Mouse (Mus musculus): ENCODE results near the gene Scamp5. TPM values are rescaled to one million over a fixed set of nuclear protein-coding genes. Genes with fewer than 3 reads are reported as not detected.

The Scamp5 gene
- polyA plus RNA-seq (2016; fragmentation: Nextera tagmentation; extraction: Ambion mirVana) = 9.3 and 9.6 TPM in 2 replicates

- Histone ChIP-seq H3K9me3 (no peaks in the 10 kb centered on the region), H3K27ac (replicated peaks) (peak within 1 kb of the TSS; percentile 77), H3K4me1 (peaks cover 21% of the 10 kb centered on the region), H3K4me3 (peak within 1 kb of the TSS; percentile 78), H3K27me3 (replicated peaks; ENCODE audit: low read depth, poor library complexity, severe bottlenecking) (peaks cover 17% of the 10 kb centered on the region), H3K36me3 (replicated peaks) (no peaks in the 10 kb centered on the region)
- peak; percentile 93 for DNase-seq (ENCODE audit: low spot score)
- 2% methylated on average over 48 of the region's 48 CpGs for WGBS
These were observed at the start of gene Scamp5 for GRCm38 (mm10) chr9:57467896-57468549. Gene Scamp5, minus strand, starts transcription at chr9:57468060.

- Histone ChIP-seq H3K27ac (replicated peaks) (no peak overlapping the region), H3K4me1 (peaks cover 8% of the 10 kb centered on the region)
These were observed 49.3 kb upstream of the Scamp5 start for GRCm38 (mm10) chr9:57517113-57517512.

GRCm38 (mm10) chr9:57510577-57510976 lies 42.7 kb upstream of the Scamp5 start:
- Histone ChIP-seq H3K9me3 (no peaks in the 10 kb centered on the region), H3K4me3 (no peak overlapping the region), H3K27ac (replicated peaks) (no peak overlapping the region), H3K27me3 (replicated peaks; ENCODE audit: low read depth, poor library complexity, severe bottlenecking) (peaks cover 22% of the 10 kb centered on the region), H3K4me1 (peaks cover 6% of the 10 kb centered on the region), H3K36me3 (replicated peaks) (no peaks in the 10 kb centered on the region)
- no peak for DNase-seq (ENCODE audit: low spot score)
- WGBS = 67% methylated on average over 2 of the region's 2 CpGs

More at GRCm38 (mm10) chr9:57517113-57517512, 49.3 kb upstream of the Scamp5 start:
- H3K36me3 ChIP-seq (replicated peaks) = no peaks in the 10 kb centered on the region
- 12% methylated on average over 3 of the region's 3 CpGs for WGBS
- no peak overlapping the region for H3K4me3 ChIP-seq
- H3K27me3 ChIP-seq (replicated peaks; ENCODE audit: low read depth, poor library complexity, severe bottlenecking) = no peaks in the 10 kb centered on the region
- no peaks in the 10 kb centered on the region for H3K9me3 ChIP-seq
- peak; percentile 69 for DNase-seq (ENCODE audit: low spot score)

GRCm38 (mm10) chr9:57505700-57506099 lies 37.8 kb upstream of the Scamp5 start:
- H3K4me3 ChIP-seq = no peak overlapping the region
- no peaks in the 10 kb centered on the region for H3K36me3 ChIP-seq (replicated peaks)
- H3K27ac ChIP-seq (replicated peaks) = no peak overlapping the region
- peaks cover 70% of the 10 kb centered on the region for H3K27me3 ChIP-seq (replicated peaks; ENCODE audit: low read depth, poor library complexity, severe bottlenecking)
- no peaks in the 10 kb centered on the region for H3K9me3 ChIP-seq
- DNase-seq (ENCODE audit: low spot score) = peak; percentile 28
- 12% methylated on average over 8 of the region's 8 CpGs for WGBS
- peaks cover 47% of the 10 kb centered on the region for H3K4me1 ChIP-seq

GRCm38 (mm10) chr9:57504891-57505290 lies 37.0 kb upstream of the Scamp5 start:
- WGBS = 50% methylated on average over 10 of the region's 10 CpGs
- Histone ChIP-seq H3K27ac (replicated peaks) (no peak overlapping the region), H3K4me3 (peak overlapping the region; percentile 62; the same call in 1 of the 2 replicates), H3K9me3 (no peaks in the 10 kb centered on the region), H3K4me1 (peaks cover 47% of the 10 kb centered on the region), H3K36me3 (replicated peaks) (no peaks in the 10 kb centered on the region), H3K27me3 (replicated peaks; ENCODE audit: low read depth, poor library complexity, severe bottlenecking) (peaks cover 77% of the 10 kb centered on the region)
- DNase-seq (ENCODE audit: low spot score) = peak; percentile 16

- Histone ChIP-seq H3K27me3 (replicated peaks; ENCODE audit: low read depth, poor library complexity, severe bottlenecking) (peaks cover 80% of the 10 kb centered on the region), H3K4me1 (peaks cover 47% of the 10 kb centered on the region), H3K27ac (replicated peaks) (peak overlapping the region; percentile 1; the same call in 1 of the 2 replicates), H3K9me3 (no peaks in the 10 kb centered on the region), H3K36me3 (replicated peaks) (no peaks in the 10 kb centered on the region), H3K4me3 (peak overlapping the region; percentile 62)
- DNase-seq (ENCODE audit: low spot score) = peak; percentile 75
- WGBS = 1% methylated on average over 34 of the region's 34 CpGs
These were observed 36.5 kb upstream of the Scamp5 start for GRCm38 (mm10) chr9:57504381-57504700.

GRCm38 (mm10) chr9:57503622-57504380 lies 35.9 kb upstream of the Scamp5 start, which contains the start of gene Rpp25:
Gene Rpp25, plus strand, starts transcription at chr9:57504026.
- under 1% methylated on average over 46 of the region's 46 CpGs for WGBS

GRCm38 (mm10) chr9:57502911-57503621 lies 35.2 kb upstream of the Scamp5 start:
- Histone ChIP-seq H3K27ac (replicated peaks) (no peak overlapping the region), H3K36me3 (replicated peaks) (no peaks in the 10 kb centered on the region), H3K27me3 (replicated peaks; ENCODE audit: low read depth, poor library complexity, severe bottlenecking) (peaks cover 92% of the 10 kb centered on the region), H3K4me3 (peak overlapping the region; percentile 62), H3K4me1 (peaks cover 47% of the 10 kb centered on the region), H3K9me3 (no peaks in the 10 kb centered on the region)
- 3% methylated on average over 23 of the region's 23 CpGs for WGBS
- peak; percentile 49 for DNase-seq (ENCODE audit: low spot score)

More at GRCm38 (mm10) chr9:57503622-57504380, 35.9 kb upstream of the Scamp5 start, which contains the start of gene Rpp25:
- Histone ChIP-seq H3K9me3 (no peaks in the 10 kb centered on the region), H3K27me3 (replicated peaks; ENCODE audit: low read depth, poor library complexity, severe bottlenecking) (peaks cover 85% of the 10 kb centered on the region), H3K4me3 (peak within 1 kb of the TSS; percentile 62), H3K4me1 (peaks cover 47% of the 10 kb centered on the region), H3K27ac (replicated peaks) (peak within 1 kb of the TSS; percentile 1; the same call in 1 of the 2 replicates), H3K36me3 (replicated peaks) (no peaks in the 10 kb centered on the region)
- DNase-seq (ENCODE audit: low spot score) = peak; percentile 73

GRCm38 (mm10) chr9:57501861-57502260 lies 34.0 kb upstream of the Scamp5 start:
- Histone ChIP-seq H3K27ac (replicated peaks) (no peak overlapping the region), H3K4me3 (peak overlapping the region; percentile 39), H3K27me3 (replicated peaks; ENCODE audit: low read depth, poor library complexity, severe bottlenecking) (peaks cover 87% of the 10 kb centered on the region), H3K4me1 (peaks cover 47% of the 10 kb centered on the region), H3K9me3 (no peaks in the 10 kb centered on the region), H3K36me3 (replicated peaks) (no peaks in the 10 kb centered on the region)
- 1% methylated on average over 20 of the region's 20 CpGs for WGBS
- peak; percentile 53 for DNase-seq (ENCODE audit: low spot score)

- 6% methylated on average over 13 of the region's 13 CpGs for WGBS
- no peak overlapping the region for H3K27ac ChIP-seq (replicated peaks)
- peak overlapping the region; percentile 39 for H3K4me3 ChIP-seq
These were observed 33.6 kb upstream of the Scamp5 start for GRCm38 (mm10) chr9:57501452-57501851.

GRCm38 (mm10) chr9:57498536-57498935 lies 30.7 kb upstream of the Scamp5 start:
- H3K27me3 ChIP-seq (replicated peaks; ENCODE audit: low read depth, poor library complexity, severe bottlenecking) = peaks cover 54% of the 10 kb centered on the region
- WGBS = 57% methylated on average over 7 of the region's 7 CpGs

More at GRCm38 (mm10) chr9:57501452-57501851, 33.6 kb upstream of the Scamp5 start:
- peaks cover 47% of the 10 kb centered on the region for H3K4me1 ChIP-seq
- H3K9me3 ChIP-seq = no peaks in the 10 kb centered on the region
- H3K36me3 ChIP-seq (replicated peaks) = no peaks in the 10 kb centered on the region
- DNase-seq (ENCODE audit: low spot score) = no peak
- peaks cover 83% of the 10 kb centered on the region for H3K27me3 ChIP-seq (replicated peaks; ENCODE audit: low read depth, poor library complexity, severe bottlenecking)

GRCm38 (mm10) chr9:57497236-57497635 lies 29.4 kb upstream of the Scamp5 start:
- no peaks in the 10 kb centered on the region for H3K36me3 ChIP-seq (replicated peaks)
- peaks cover 41% of the 10 kb centered on the region for H3K27me3 ChIP-seq (replicated peaks; ENCODE audit: low read depth, poor library complexity, severe bottlenecking)
- no peaks in the 10 kb centered on the region for H3K9me3 ChIP-seq
- WGBS = 81% methylated on average over 5 of the region's 5 CpGs
- no peak overlapping the region for H3K4me3 ChIP-seq
- H3K4me1 ChIP-seq = peaks cover 12% of the 10 kb centered on the region
- DNase-seq (ENCODE audit: low spot score) = no peak
- no peak overlapping the region for H3K27ac ChIP-seq (replicated peaks)

More at GRCm38 (mm10) chr9:57498536-57498935, 30.7 kb upstream of the Scamp5 start:
- Histone ChIP-seq H3K4me3 (no peak overlapping the region), H3K27ac (replicated peaks) (no peak overlapping the region), H3K4me1 (peaks cover 25% of the 10 kb centered on the region), H3K36me3 (replicated peaks) (no peaks in the 10 kb centered on the region), H3K9me3 (no peaks in the 10 kb centered on the region)
- no peak for DNase-seq (ENCODE audit: low spot score)
